Mouse (Mus musculus) thymus, adult 2 months (tissue): Measurements from ENCODE around the gene Dennd1c. TPM values are rescaled to one million over a fixed set of nuclear protein-coding genes. Genes with fewer than 3 reads are reported as not detected.
A peak's percentile ranks its signal among the peaks of the same experiment; 100 is the strongest.

Experiments used
- DNase-seq: peaks from one replicate; pipeline ENCODE4 v3.0.0; 2021
- H3K27ac ChIP-seq: fragments of 200-500 bp; 2 replicates; pipeline ENCODE4 v1.5.1; 2012; ENCODE audit warnings: low read length, control low read depth; ENCODE audit not compliant: control insufficient read depth, insufficient read depth
- H3K27me3 ChIP-seq: fragments of 200-500 bp; 2 replicates; pipeline ENCODE4 v1.6.1; 2012; ENCODE audit warnings: mild to moderate bottlenecking, low read length, moderate library complexity, mixed read lengths; ENCODE audit not compliant: control insufficient read depth, insufficient read depth
- H3K36me3 ChIP-seq: fragments of 200-500 bp; 2 replicates; pipeline ENCODE4 v1.6.1; 2012; ENCODE audit warnings: mild to moderate bottlenecking, low read length, moderate library complexity; ENCODE audit not compliant: control insufficient read depth, insufficient read depth
- H3K4me1 ChIP-seq: fragments of 200-500 bp; replicated peaks from 2 replicates; pipeline ENCODE4 v1.6.1; 2012; ENCODE audit warnings: low read length; ENCODE audit not compliant: control insufficient read depth, insufficient read depth
- H3K4me3 ChIP-seq: fragments of 200-500 bp; 2 replicates; pipeline ENCODE4 v1.5.1; 2012; ENCODE audit warnings: mild to moderate bottlenecking, low read length, control low read depth, moderate library complexity; ENCODE audit not compliant: control insufficient read depth, insufficient read depth
- CTCF ChIP-seq: fragments of 200-500 bp; IDR thresholded peaks from 2 replicates; pipeline ENCODE4 v1.5.1; 2012; ENCODE audit warnings: mild to moderate bottlenecking, control low read depth, low read length, moderate library complexity, borderline replicate concordance; ENCODE audit not compliant: control insufficient read depth, poor library complexity, insufficient read depth; ENCODE audit errors: extremely low read depth
- POLR2A ChIP-seq: fragments of 200-500 bp; IDR thresholded peaks from 2 replicates; pipeline ENCODE4 v1.6.1; 2012; ENCODE audit warnings: mild to moderate bottlenecking, low read length, control low read depth, moderate library complexity; ENCODE audit not compliant: control insufficient read depth, poor library complexity, insufficient read depth; ENCODE audit errors: extremely low read depth
- WGBS: fragments of 180-500 bp; shearing (Covaris S2); methylation state at CpG from one replicate; pipeline ENCODE4 v1.1.7; 2018; 5-methylcytosine and 5-hydroxymethylcytosine counted together
- polyA plus RNA-seq: library from polyadenylated mRNA; depleted of rRNA; stranded (reverse); fragments of >200 nt; gene quantifications from 2 replicates; pipeline ENCODE4 v1.2.3, GENCODE M21; 2012

The Dennd1c gene
- polyA plus RNA-seq, 1 experiment = 196 TPM

DNA sequence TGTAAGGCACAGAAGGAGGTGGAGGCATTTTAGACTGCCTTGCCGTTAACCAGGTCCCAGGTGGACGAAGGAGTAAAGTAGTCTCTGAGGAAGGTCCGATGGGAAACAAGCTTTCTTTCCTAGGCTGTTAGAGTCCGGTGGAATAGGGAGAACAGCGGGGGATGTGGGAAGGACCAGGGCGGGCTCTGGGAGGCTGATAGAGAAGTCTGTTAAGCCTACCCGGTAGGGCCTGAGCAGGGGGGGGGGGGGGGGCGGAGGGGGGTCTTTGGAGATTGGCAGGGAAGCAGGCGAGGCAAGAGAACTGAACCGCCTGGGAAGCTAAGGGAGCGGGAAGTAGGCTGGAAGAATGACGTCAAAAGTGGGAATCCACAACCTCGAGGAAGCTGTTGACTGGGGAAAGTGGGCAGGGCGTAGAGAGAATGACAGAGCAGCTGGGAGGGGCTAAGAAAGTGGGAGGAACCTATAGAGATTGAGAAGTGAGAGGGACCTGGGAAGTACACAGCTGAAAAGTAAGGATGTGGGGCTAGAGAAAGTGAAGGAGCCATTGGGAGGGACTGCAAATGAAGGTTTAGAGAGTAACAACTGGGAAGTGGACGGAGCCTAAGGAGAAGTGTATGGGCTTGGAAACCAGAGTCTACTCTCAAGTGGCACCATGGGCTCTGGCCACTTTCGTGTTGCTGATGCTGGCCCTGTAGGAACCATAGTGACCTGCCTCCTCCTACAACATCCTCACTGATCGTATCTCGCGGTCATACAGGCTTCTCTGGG lies 17.7 kb upstream of the Dennd1c start:
- Histone ChIP-seq H3K27me3 (no peaks in the 10 kb centered on the region), H3K36me3 (no peaks in the 10 kb centered on the region), H3K4me3 (peak overlapping the region; percentile 17; the same call in 1 of the 2 replicates), H3K27ac (no peak overlapping the region), H3K4me1 (peaks cover 6% of the 10 kb centered on the region)
- DNase-seq = peak; percentile 44
- 21% methylated on average over 18 of the region's 19 CpGs for WGBS
- no peak for TF ChIP-seq POLR2A

DNA sequence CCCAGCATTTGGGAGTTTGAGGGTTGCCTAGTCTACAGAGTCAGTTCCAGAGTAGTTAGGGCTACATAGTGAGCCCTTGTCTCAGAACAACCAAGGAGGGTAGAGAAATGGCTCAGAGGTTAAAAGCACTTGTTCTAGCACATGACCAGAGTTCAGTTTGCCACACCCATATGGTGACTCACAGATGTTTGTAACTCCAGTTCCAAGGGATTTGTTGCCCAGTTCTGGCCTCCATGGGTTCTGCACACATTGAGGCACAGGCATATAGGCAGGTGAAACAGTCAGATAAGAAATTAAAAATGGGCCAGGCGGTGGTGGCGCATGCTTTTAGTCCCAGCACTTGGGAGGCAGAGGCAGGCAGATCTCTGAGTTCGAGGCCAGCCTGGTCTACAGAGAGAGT lies 15.9 kb upstream of the Dennd1c start:
- TF ChIP-seq POLR2A (no peak), CTCF (no peak)
- no peak for DNase-seq
- H3K4me3 ChIP-seq = no peak overlapping the region
- no peak overlapping the region for H3K27ac ChIP-seq
- no peaks in the 10 kb centered on the region for H3K27me3 ChIP-seq
- no peaks in the 10 kb centered on the region for H3K36me3 ChIP-seq
- WGBS = 98% methylated on average over 3 of the region's 3 CpGs
- H3K4me1 ChIP-seq = peaks cover 6% of the 10 kb centered on the region

DNA sequence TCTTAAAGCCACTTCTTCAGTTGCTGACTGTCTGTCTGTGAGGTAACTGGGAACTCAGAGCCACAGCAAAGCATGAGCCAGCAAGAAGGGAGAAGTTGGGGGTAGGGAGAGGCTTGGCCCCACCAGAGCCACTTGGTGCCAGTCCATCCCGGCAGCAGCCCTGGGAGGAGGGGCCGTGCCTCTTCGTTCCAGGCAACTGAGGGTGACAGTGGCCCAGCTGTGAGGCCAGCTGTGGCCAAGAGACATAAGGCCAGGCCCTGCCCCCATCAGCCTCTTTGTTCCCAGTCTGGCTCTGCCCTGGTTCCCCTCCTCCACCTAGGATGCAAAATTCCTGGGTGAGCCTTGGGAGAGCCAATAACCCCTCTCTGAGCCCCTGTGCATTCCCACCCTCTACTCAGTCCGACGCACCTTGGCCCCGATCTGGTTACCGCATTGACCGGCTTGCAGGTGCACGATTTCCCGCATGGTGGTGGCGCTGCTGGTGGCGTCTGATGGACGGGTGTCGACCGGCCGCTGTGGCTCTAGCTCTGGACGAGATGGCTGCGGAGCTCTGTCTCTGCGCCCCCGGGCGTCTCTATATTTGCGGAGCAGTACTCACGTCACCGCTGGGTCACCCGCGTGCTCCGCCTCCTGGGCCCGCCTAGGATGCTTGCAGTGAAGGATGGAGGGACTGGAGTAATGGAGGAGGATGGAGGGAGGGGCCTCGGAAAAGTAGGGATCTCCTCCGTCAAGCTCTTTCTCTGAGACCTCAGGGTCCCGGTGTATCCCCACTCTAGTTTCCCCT lies 8.9 kb upstream of the Dennd1c start, which contains the start of gene Tubb4a:
TSS of gene Tubb4a (minus strand) at position 734 of the 784 bp plus-strand sequence.
- TF ChIP-seq POLR2A (no peak), CTCF (no peak)
- no peak within 1 kb of the TSS for H3K4me3 ChIP-seq
- WGBS = 49% methylated on average over 31 of the region's 31 CpGs
- H3K36me3 ChIP-seq = no peaks in the 10 kb centered on the region
- H3K4me1 ChIP-seq = 0 out of 2 replicates have a peak, but pooled peaks cover 3% of the 10 kb centered on the region
- DNase-seq = no peak
- no peak within 1 kb of the TSS for H3K27ac ChIP-seq
- no peaks in the 10 kb centered on the region for H3K27me3 ChIP-seq

- no peak overlapping the region for H3K27ac ChIP-seq
- DNase-seq = no peak
- peaks cover 3% of the 10 kb centered on the region; the same call in 1 of the 2 replicates for H3K4me1 ChIP-seq
- TF ChIP-seq POLR2A = no peak
- no peak for TF ChIP-seq CTCF
- no peaks in the 10 kb centered on the region for H3K36me3 ChIP-seq
- H3K4me3 ChIP-seq = no peak overlapping the region
- no peaks in the 10 kb centered on the region for H3K27me3 ChIP-seq
- 92% methylated on average over 11 of the region's 11 CpGs for WGBS
Observed at GRCm38 (mm10) chr17:57085970-57086757, 7.8 kb upstream of the Dennd1c start.

DNA sequence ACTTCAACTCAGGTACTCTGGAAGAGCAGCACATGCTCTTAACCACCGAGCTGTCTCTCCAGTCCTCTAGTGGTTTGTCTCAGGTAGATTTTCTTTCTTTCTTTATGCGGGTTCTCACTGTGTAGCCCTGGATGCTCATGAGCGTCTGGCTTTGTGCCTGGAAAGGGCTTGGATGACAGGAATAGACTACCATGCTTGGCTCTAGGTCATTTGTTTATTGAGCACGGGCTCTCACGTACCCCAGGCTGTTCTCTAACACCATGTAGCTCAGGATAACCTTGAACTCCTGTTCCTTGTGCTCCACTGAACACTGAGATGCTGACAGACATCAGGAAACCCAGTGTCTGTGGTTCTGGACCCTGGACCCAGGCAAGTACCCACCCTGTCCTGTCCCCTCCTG lies 4.2 kb upstream of the Dennd1c start:
- Histone ChIP-seq H3K36me3 (no peaks in the 10 kb centered on the region), H3K27me3 (no peaks in the 10 kb centered on the region), H3K4me1 (peaks cover 30% of the 10 kb centered on the region), H3K27ac (no peak overlapping the region), H3K4me3 (no peak overlapping the region)
- no peak for DNase-seq
- TF ChIP-seq POLR2A (no peak), CTCF (no peak)
- WGBS = 95% methylated on average over 5 of the region's 5 CpGs

DNA sequence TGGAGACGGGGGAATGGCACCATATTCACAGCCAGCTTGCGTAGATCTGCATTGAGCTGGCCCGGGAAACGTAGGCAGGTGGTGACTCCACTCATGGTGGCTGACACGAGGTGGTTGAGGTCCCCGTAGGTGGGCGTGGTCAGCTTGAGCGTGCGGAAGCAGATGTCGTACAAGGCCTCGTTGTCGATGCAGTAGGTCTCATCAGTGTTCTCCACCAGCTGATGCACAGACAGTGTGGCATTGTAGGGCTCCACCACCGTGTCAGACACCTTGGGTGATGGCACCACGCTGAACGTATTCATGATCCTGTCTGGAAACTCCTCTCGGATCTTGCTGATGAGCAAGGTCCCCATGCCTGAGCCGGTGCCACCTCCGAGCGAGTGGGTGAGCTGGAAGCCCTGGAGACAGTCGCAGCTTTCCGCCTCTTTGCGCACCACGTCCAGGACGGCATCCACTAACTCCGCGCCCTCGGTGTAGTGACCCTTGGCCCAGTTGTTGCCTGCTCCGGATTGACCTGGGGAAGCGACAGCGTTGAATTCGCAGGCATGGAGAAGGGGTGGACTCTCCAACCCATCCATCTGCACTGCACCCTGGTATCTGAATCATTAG lies 3.0 kb upstream of the Dennd1c start:
- 96% methylated on average over 31 of the region's 31 CpGs for WGBS
- Histone ChIP-seq H3K4me1 (peaks cover 41% of the 10 kb centered on the region), H3K27ac (no peak overlapping the region), H3K27me3 (no peaks in the 10 kb centered on the region), H3K36me3 (no peaks in the 10 kb centered on the region), H3K4me3 (no peak overlapping the region)
- no peak for DNase-seq
- TF ChIP-seq CTCF (no peak), POLR2A (no peak)
